Mouse (Mus musculus) thymus, postnatal 4 days (tissue): ENCODE results near the gene Ttc32.

Experiments used
- DNase-seq: peaks from one replicate; pipeline ENCODE4 v3.0.0; 2021

Gene Ttc32

DNA sequence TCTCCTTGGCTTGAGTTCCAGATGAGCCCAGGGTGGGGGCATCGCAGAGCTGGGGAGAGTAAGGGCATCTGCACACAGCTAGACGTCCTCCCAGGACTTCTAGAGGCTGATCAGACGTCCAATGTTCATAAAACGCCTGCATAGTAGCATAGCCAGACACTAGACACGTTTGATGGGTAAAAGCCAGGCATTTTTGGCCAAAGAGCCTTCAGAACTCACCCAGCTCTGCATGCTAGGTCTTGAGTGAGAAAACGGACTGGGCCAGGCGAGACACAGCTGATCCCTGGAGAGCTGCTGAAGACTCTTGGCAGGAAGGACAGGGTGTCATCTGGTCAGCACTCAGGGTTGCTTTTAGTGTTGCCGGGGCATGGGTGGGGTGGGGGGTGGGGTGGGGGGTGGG, 18.3 kb downstream of the Ttc32 start:
- no peak for DNase-seq

DNA sequence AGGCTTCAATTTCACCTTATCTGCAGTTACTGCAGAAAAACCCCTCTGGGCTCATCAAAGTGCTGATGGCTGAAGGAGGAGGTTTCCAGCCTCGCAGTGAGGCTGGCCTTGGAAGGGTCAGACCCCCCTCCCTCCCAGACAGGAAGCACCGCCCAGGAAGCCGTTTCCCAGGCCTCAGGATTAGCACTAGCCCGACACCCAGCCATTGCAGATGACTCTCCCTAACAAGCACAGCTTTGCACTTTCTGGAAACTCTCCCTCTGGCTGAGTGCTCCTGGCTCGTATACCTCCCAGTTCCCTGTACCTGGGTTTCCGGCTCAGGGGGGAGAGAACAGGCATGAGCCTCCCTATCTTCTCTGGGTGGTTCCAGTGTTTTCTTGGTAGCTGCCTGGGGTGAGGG, 21.0 kb downstream of the Ttc32 start:
- DNase-seq: no peak

DNA sequence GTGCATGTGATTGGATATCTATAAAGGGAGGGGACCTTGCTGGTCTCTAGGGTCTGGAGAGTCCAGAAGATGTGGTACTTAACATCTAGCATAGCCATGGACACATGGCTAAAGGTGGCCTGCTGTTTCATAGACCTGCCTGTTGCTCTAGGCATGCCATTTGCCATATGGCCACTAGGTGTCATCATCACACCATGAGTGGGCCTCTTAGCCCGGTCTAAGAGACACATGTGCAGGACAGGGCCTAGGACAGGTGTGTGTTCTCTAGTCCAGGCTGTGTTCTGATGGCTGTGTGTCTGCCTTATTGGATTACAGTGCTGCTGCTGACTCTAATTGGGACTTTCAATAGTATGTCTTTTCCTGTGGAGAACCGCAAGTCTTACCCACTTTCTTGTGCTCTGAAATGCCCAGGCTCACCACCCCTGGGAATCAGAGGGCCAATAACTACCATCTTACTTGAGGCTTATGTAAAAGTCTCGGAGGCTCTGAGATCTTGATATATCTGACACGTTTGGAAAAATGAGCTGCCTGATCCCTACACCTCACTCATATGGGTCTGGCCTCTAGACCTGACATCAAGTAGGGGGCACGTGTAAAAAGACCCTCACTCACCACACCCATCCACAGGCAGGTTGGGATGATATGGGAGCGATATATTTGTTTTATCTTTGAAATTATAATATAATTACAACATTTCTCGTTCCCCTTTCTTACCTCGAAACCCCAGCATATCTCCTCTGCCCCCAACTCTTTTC, 22.5 kb downstream of the Ttc32 start:
- peak; percentile 82 for DNase-seq

DNA sequence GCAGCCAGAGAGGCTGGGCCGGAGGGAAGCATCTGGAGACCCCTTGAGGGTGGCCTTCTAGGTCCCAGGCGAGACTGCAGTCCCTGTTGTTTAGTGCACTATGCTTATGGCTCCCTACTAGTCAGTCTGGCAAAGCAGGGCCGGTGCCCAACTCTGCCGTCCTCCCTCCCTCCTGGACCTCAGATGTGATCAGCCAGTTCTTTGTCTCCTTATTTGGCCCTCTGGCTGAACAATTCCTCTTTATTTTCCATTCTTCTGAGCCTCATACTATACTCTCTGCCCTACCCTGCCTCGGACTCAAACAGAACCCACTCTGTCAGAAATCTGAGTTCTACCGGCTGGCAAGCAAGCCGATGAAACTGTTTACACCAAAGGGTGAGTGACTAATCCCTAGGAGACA, 23.5 kb downstream of the Ttc32 start:
- no peak for DNase-seq

DNA sequence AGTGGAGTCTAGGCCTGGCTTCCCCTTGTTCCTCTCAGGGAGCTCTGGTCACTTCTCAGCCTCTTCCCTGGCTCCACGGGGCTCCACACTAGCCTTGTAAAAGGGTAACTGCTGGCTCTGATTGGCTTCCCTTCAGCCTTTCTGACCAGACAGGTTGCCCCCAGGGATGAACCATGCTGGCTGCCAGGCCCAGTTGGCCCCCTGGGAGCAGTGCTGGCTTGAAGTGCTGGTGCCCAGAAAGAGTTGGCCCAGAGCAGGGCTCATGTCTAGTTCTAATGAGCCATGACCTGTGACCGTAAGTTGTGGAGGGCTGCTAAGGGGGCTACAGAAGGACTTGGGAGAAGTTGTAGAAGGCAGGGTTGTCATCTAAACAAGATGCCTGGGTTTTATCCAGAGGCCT, 24.2 kb downstream of the Ttc32 start:
- DNase-seq: no peak

DNA sequence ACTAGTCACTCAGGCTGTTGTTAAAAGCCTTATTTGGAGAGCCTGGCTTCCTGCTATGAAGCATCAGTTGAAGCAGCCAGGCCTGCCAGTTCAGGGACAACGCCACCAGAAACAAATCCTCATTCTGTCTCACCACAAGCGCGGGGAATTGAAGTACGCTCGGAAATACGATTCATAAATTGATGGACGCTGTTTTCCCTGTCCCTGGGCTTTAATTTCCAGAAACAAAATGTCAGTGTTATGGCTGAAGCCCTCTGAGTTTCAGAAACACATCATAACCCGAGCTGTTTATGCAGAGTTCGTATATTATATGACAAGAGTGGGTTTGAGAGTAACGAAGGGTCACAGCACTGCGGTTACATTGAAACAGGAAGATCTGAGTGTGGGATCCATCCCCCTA, 25.5 kb downstream of the Ttc32 start:
- no peak for DNase-seq

DNA sequence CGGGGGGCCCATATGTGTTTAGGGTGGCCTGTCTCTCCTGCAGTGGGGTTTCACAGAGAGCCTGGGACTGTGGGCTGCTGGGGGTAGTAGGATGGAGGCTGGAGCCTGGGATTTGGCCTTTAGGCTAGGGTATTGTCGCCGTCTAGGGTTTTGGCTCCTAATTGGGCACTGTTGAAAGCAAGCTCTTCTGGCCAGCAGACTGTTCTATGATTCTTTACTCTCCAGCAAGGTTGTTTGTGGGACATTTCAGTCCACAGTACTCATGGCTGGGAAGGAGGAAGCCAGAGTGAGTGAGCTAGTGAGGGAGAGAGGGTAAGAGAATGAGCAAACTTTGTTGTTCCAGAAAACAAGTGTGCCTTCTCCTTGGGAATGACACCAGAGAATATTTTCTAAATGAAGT, 29.7 kb downstream of the Ttc32 start:
- no peak for DNase-seq

DNA sequence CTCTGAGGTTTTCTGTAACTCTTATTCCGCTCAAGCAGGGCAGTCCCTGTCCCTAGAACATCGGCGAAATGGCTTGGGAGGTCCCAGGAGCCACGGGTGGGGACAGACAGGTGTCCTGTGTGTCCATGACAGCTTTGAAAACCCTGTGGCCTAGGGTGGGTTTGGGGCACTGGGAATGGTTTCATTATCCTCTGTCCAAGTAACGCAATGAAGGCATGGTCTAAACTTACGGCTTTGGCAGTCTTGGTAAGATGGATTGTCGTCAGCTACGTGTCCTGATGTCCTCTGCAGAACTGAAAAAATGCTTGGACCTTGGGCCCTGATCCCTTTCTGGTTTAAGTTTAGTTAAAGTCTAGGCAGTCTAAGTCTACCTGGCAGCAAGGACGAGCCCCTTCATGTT, 30.2 kb downstream of the Ttc32 start:
- no peak for DNase-seq

DNA sequence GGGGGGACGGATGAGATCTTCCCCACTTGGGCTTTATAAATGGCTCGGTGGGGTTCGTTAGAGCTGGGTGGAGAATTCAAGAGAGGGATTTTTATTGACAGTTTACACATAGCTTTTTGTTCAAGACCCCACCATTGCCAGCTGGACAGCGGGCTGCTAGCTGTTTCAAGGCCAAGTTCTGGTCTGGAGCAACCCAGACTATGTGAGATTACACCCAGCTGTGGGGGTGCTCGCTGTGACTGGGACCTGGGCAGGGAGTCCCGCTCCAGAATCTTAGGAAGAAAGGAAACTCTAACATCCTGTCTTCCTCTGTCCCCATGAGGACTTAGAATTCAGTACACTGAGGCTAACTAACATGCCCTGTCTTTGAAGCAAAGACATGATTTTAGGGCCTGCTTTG, 33.8 kb downstream of the Ttc32 start:
- DNase-seq: no peak

DNA sequence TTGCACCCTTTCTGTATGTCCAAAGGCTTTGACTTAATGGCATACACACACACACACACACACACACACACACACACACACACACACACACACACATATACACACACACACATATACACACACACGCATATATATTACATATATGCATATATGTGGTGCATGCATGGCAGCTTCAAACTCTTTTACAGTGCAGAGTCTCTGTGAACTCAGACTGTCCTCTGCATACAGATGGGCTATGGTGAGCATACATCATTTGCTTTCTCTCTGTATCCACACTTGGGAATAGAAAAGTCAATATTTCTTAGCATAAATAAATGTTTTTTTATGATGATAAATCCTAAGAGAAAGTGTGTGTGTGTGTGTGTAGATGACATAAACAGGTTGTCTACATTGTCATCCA, 41.3 kb downstream of the Ttc32 start:
- DNase-seq: no peak

DNA sequence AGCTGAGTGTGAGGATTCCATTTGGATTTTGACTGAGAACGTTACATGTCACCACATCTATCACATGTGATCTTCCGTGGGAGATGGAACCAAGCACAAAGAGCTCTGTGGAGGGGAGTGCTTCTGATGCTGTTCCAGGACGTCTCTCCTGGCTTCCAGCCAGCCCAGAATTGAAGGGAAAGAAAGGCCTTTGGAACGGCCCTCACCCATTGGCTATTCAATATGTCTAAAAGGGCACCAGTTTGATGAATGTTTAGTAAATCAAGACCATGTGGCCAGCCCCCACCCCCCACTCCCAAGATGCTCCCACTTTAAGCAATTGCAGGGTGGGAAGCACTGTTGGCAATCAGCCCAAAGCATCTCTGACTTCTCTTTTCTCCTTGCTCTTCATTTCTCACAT, 41.7 kb downstream of the Ttc32 start:
- no peak for DNase-seq

DNA sequence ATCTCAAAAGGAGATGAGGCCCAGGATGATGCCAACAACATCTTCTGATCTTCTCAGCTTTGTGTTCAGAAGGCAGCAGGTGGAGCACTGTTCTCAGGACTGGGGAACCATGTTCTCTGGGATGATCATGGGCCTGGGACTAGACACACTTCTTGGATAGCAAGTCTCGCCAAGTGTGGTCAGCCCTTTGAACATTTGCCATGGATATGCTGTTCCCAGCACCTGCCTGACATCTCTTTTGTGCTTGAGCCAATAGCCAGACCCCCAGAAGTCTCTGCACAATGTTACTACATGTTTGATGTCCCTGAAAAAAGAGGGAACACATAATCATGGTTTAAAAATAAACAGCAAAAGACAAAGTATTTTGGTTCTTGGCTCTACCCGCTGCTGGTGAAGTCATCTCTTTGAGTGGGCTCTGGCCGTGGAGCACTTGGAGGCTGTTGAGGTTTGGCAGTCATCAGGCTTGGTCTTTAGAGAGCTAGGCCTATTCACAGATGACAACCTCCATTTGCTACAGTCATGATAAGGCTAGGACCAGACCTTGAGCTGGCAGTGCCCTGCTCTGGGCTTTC, 47.8 kb downstream of the Ttc32 start:
- no peak for DNase-seq

DNA sequence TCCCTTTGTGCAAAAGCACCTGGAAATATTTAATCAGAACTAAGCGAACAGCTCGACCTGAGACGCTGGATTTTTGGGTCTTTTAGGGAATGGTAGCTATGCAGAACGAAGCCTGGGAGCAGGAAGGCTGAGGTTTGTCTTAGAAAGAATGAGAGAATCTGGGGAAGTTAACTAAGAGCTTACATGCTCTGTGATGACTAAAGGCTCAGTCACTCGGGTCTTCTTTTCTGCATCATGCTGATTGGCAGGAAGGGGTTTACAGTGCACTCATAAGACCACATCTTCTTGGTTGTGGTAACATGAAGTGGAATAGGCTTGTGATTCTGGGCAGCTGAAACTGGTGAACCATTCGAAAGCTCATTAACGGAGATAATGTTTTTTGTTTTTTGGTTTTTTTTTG, 60.4 kb downstream of the Ttc32 start:
- no peak for DNase-seq
